Mouse (Mus musculus): Measurements from ENCODE around the gene Gm11214. TPM values are rescaled to one million over a fixed set of nuclear protein-coding genes. Genes with fewer than 3 reads are reported as not detected.

Gm11214 gene
- not detected for total RNA-seq (2021)
- long read RNA-seq = 0 reads

GRCm38 (mm10) chr4:63663279-63663678 lies at the start of gene Gm11214:
Gene Gm11214 (minus strand): TSS chr4:63663379.
- no peak for DNase-seq (ENCODE audit: low spot score in 2 of 2)

GRCm38 (mm10) chr4:63711886-63712285 lies 48.7 kb upstream of the Gm11214 start:
- no peak for DNase-seq (ENCODE audit: low spot score in 2 of 2)

- no peak for DNase-seq (ENCODE audit: low spot score in 2 of 2)
Observed at GRCm38 (mm10) chr4:63710431-63711220, 47.4 kb upstream of the Gm11214 start.

GRCm38 (mm10) chr4:63706279-63706971 lies 43.2 kb upstream of the Gm11214 start:
- DNase-seq (ENCODE audit: low spot score in 2 of 2) = no peak

- no peak for DNase-seq (ENCODE audit: low spot score in 2 of 2)
Observed at GRCm38 (mm10) chr4:63704232-63704631, 41.1 kb upstream of the Gm11214 start.

- no peak for DNase-seq (ENCODE audit: low spot score in 2 of 2)
Observed at GRCm38 (mm10) chr4:63703686-63704085, 40.5 kb upstream of the Gm11214 start.

- DNase-seq (ENCODE audit: low spot score in 2 of 2) = no peak
Observed at GRCm38 (mm10) chr4:63702006-63702704, 39.0 kb upstream of the Gm11214 start.

- DNase-seq (ENCODE audit: low spot score in 2 of 2) = no peak
Observed at GRCm38 (mm10) chr4:63699749-63700148, 36.6 kb upstream of the Gm11214 start.

GRCm38 (mm10) chr4:63696921-63697320 lies 33.7 kb upstream of the Gm11214 start:
- no peak for DNase-seq (ENCODE audit: low spot score in 2 of 2)

GRCm38 (mm10) chr4:63692351-63692750 lies 29.2 kb upstream of the Gm11214 start:
- DNase-seq (ENCODE audit: low spot score in 2 of 2) = no peak

GRCm38 (mm10) chr4:63687429-63687828 lies 24.2 kb upstream of the Gm11214 start:
- no peak for DNase-seq (ENCODE audit: low spot score in 2 of 2)

GRCm38 (mm10) chr4:63686157-63686556 lies 23.0 kb upstream of the Gm11214 start:
- peak; percentile 13 to 34 for DNase-seq (ENCODE audit: low spot score in 2 of 2)

- no peak for DNase-seq (ENCODE audit: low spot score in 2 of 2)
Observed at GRCm38 (mm10) chr4:63685253-63685525, 22.0 kb upstream of the Gm11214 start.

- DNase-seq (ENCODE audit: low spot score in 2 of 2) = no peak
Observed at GRCm38 (mm10) chr4:63684412-63685252, 21.5 kb upstream of the Gm11214 start.

GRCm38 (mm10) chr4:63683716-63684115 lies 20.5 kb upstream of the Gm11214 start:
- DNase-seq (ENCODE audit: low spot score in 2 of 2) = peak in 1 of 2 experiments; percentile 17

- no peak for DNase-seq (ENCODE audit: low spot score in 2 of 2)
Observed at GRCm38 (mm10) chr4:63683056-63683455, 19.9 kb upstream of the Gm11214 start.

- DNase-seq (ENCODE audit: low spot score in 2 of 2) = no peak
Observed at GRCm38 (mm10) chr4:63682441-63682840, 19.3 kb upstream of the Gm11214 start.

GRCm38 (mm10) chr4:63681557-63681956 lies 18.4 kb upstream of the Gm11214 start:
- DNase-seq (ENCODE audit: low spot score in 2 of 2) = no peak

- DNase-seq (ENCODE audit: low spot score in 2 of 2) = no peak
Observed at GRCm38 (mm10) chr4:63675128-63675527, 11.9 kb upstream of the Gm11214 start.

GRCm38 (mm10) chr4:63668255-63668654 lies 5.1 kb upstream of the Gm11214 start:
- DNase-seq (ENCODE audit: low spot score in 2 of 2) = peak in 1 of 2 experiments; percentile 14

GRCm38 (mm10) chr4:63665738-63666137 lies 2.6 kb upstream of the Gm11214 start:
- DNase-seq (ENCODE audit: low spot score in 2 of 2) = no peak

All from layer of hippocampus, adult 18-20 months (tissue).